Mouse (Mus musculus) spleen, adult 2 months (tissue): ENCODE measurements around the gene C530008M17Rik.

Experiments used
- CTCF ChIP-seq: fragments of 200-500 bp; IDR thresholded peaks from 2 replicates; pipeline ENCODE4 v1.5.1; 2011; ENCODE audit warnings: mild to moderate bottlenecking, inconsistent platforms; ENCODE audit not compliant: insufficient read depth, insufficient read length, insufficient replicate concordance; ENCODE audit errors: extremely low read depth
- POLR2A ChIP-seq: fragments of 200-500 bp; IDR thresholded peaks from 2 replicates; pipeline ENCODE4 v1.6.1; 2011; ENCODE audit warnings: low read depth, low read length, inconsistent platforms

- TF ChIP-seq CTCF (no peak), POLR2A (no peak)
Observed at GRCm38 (mm10) chr5:76666026-76666756, 9.9 kb downstream of the C530008M17Rik start.
